Mouse (Mus musculus) olfactory bulb, adult 2 months (tissue): Measurements from ENCODE around the gene Clrn1.

Source experiments
- CTCF ChIP-seq: fragments of 200-500 bp; IDR thresholded peaks from 2 replicates; pipeline ENCODE4 v1.5.1; 2012; ENCODE audit warnings: low read depth, mild to moderate bottlenecking, low read length, moderate library complexity; ENCODE audit not compliant: insufficient read depth
- POLR2A ChIP-seq: fragments of 200-500 bp; IDR thresholded peaks from 2 replicates; pipeline ENCODE4 v1.6.1; 2012; ENCODE audit warnings: mild to moderate bottlenecking, low read depth, low read length, moderate library complexity; ENCODE audit not compliant: insufficient read depth

DNA sequence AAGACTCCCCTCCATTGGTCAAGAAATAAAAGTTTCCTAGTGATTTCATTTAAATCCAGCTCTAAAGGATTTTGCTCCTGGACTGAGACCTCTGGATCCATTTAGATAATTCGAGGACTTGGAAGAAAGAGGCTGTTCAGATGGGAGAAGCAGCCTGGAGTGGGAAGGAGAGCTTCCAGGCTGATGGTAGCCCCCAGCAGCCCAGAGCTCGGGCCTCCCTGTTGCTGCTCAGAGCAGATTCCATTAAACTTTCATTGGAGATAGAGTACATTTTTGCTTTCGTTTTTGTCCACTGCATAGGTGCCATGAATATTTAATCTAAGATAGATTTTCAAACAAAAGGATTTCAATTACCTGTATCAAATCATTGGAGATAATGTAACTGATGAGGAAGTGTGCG lies 62.9 kb downstream of the Clrn1 start, which contains the start of gene Mindy4b-ps:
- TF ChIP-seq CTCF (no peak), POLR2A (no peak)
